Mouse (Mus musculus) telencephalon, adult 2 months (tissue): ENCODE measurements around the gene Hmgb3.

Experiments
- DNase-seq: peaks from one replicate; pipeline ENCODE4 v3.0.0-alpha.2; 2011; ENCODE audit warnings: low read depth, low spot score

Gene Hmgb3

GRCm38 (mm10) chrX:71589181-71589580, 33.5 kb downstream of the Hmgb3 start:
- no peak for DNase-seq

- no peak for DNase-seq
Observed at GRCm38 (mm10) chrX:71601052-71601611, 45.4 kb downstream of the Hmgb3 start.
